Mouse (Mus musculus) G1E-ER4 (cell line): ENCODE measurements around the gene Lama4. TPM values are rescaled to one million over a fixed set of nuclear protein-coding genes. Genes with fewer than 3 reads are reported as not detected.

Experiments used
- GATA1 ChIP-seq: IDR thresholded peaks from one replicate; pipeline ENCODE4 v1.8.0; 2012; ENCODE audit warnings: low read length, inconsistent platforms
- polyA plus RNA-seq: library from polyadenylated mRNA; stranded (reverse); fragments of >175 nt; gene quantifications from 2 replicates; pipeline ENCODE4 v1.2.3, GENCODE M21; 2012

The Lama4 gene
- polyA plus RNA-seq, result not detected in 2 replicates

GRCm38 (mm10) chr10:38965075-38965781 is at the start of gene Lama4:
Gene Lama4 (plus strand): TSS chr10:38965515.
- no peak for TF ChIP-seq GATA1

- TF ChIP-seq GATA1, result no peak
These were observed 49.2 kb upstream of the Lama4 start for GRCm38 (mm10) chr10:38916027-38916617.

- no peak for TF ChIP-seq GATA1
These were observed 36.2 kb upstream of the Lama4 start for GRCm38 (mm10) chr10:38928940-38929697.

GRCm38 (mm10) chr10:38944701-38945100 is 20.6 kb upstream of the Lama4 start:
- TF ChIP-seq GATA1, result no peak

- no peak for TF ChIP-seq GATA1
These were observed 3.4 kb upstream of the Lama4 start for GRCm38 (mm10) chr10:38961920-38962319.

- no peak for TF ChIP-seq GATA1
These were observed 618 bp upstream of the Lama4 start for GRCm38 (mm10) chr10:38964719-38965074.

- TF ChIP-seq GATA1, result no peak
These were observed 542 bp downstream of the Lama4 start for GRCm38 (mm10) chr10:38965857-38966256.

- no peak for TF ChIP-seq GATA1
These were observed 1.3 kb downstream of the Lama4 start for GRCm38 (mm10) chr10:38966646-38967045.

- TF ChIP-seq GATA1, result no peak
These were observed 3.2 kb downstream of the Lama4 start for GRCm38 (mm10) chr10:38968326-38969072.

GRCm38 (mm10) chr10:38969543-38969942 is 4.2 kb downstream of the Lama4 start:
- TF ChIP-seq GATA1, result no peak

GRCm38 (mm10) chr10:38969975-38970374 is 4.7 kb downstream of the Lama4 start:
- TF ChIP-seq GATA1, result no peak

GRCm38 (mm10) chr10:38972221-38972946 is 7.1 kb downstream of the Lama4 start:
- TF ChIP-seq GATA1, result no peak

- no peak for TF ChIP-seq GATA1
These were observed 7.7 kb downstream of the Lama4 start for GRCm38 (mm10) chr10:38973016-38973415.

GRCm38 (mm10) chr10:38978195-38978594 is 12.9 kb downstream of the Lama4 start:
- no peak for TF ChIP-seq GATA1

GRCm38 (mm10) chr10:38979699-38980098 is 14.4 kb downstream of the Lama4 start:
- TF ChIP-seq GATA1, result no peak
